Comparison of ENCODE assay signal across 24 mouse cellular contexts in genomic region chr17:55953751-55954150, GRCm38 (mm10). TPM values are rescaled to one million over a fixed set of nuclear protein-coding genes. Genes with fewer than 3 reads are reported as not detected.
DNase-seq lines count a peak whose midpoint lies in the region; ATAC-seq and TF ChIP-seq lines count a peak whose summit lies in the region.
"Had no signal": no experiment of that assay in that cellular context is flagged by ENCODE, and none has a peak within 500 bp of the region (broad histone marks: within the 10 kb centered on the region; RNA-seq: fewer than 3 reads in every experiment).

No protein-coding gene starts in this region.

- H3K4me1 ChIP-seq in liver, postnatal 0 days (ENCODE audit: insufficient read depth), result peaks cover 16% of the 10 kb centered on the region
- H3K4me1 ChIP-seq in liver, embryonic 12.5 days, result peaks cover 35% of the 10 kb centered on the region
- peaks cover 9 to 39% of the 10 kb centered on the region in 2 experiments for H3K4me1 ChIP-seq in ES-E14 (ENCODE audit: control insufficient read depth in 2 of 2, insufficient read depth in 2 of 2, low read length in 2 of 2, poor library complexity in 1 of 2)

- 61% methylated on average over 6 of the region's 6 CpGs for WGBS in liver, postnatal 0 days (ENCODE audit: insufficient replicate concordance)
- WGBS in liver, embryonic 12.5 days (ENCODE audit: insufficient replicate concordance), result 68% methylated on average over 6 of the region's 6 CpGs

- no peak for ATAC-seq in liver, postnatal 0 days
- ATAC-seq in liver, embryonic 12.5 days, result no peak
- ATAC-seq: forebrain, embryonic 16.5 days; hindbrain, embryonic 16.5 days had no signal

- H3K4me3 ChIP-seq in liver, postnatal 0 days (ENCODE audit: low read depth, low read length), result no peak overlapping the region
- no peak overlapping the region for H3K4me3 ChIP-seq in liver, embryonic 12.5 days
- peak overlapping the region in 1 of 2 experiments; percentile 35; a peak in 2 of 4 replicates for H3K4me3 ChIP-seq in ES-E14 (ENCODE audit: insufficient read depth in 1 of 2, low read depth in 1 of 2, low read length in 2 of 2, poor library complexity in 1 of 2, severe bottlenecking in 1 of 2)
- H3K4me3 ChIP-seq: embryonic facial prominence, embryonic 12.5 days; heart, embryonic 15.5 days; limb, embryonic 13.5 days; myocyte; neural tube, embryonic 13.5 days had no signal

- H3K4me2 ChIP-seq in liver, postnatal 0 days (ENCODE audit: low read depth, low read length), result peak overlapping the region; percentile 47; the same call in 1 of the 2 replicates
- H3K4me2 ChIP-seq in liver, embryonic 12.5 days, result no peak overlapping the region
- H3K4me2 ChIP-seq: embryonic facial prominence, embryonic 12.5 days; heart, embryonic 15.5 days; limb, embryonic 13.5 days; lung, embryonic 14.5 days; midbrain, embryonic 11.5 days; neural tube, embryonic 13.5 days had no signal

- TF ChIP-seq EP300 in liver, postnatal 0 days (IDR thresholded peaks at IDR 0.05; ENCODE audit: low read depth), result no peak

- H3K27ac ChIP-seq in liver, postnatal 0 days (ENCODE audit: low read depth), result no peak overlapping the region
- no peak overlapping the region for H3K27ac ChIP-seq in liver, embryonic 12.5 days
- H3K27ac ChIP-seq in ES-E14 (ENCODE audit: insufficient read depth, low read depth, low read length, poor library complexity, severe bottlenecking), result no peak overlapping the region
- H3K27ac ChIP-seq: embryonic facial prominence, embryonic 12.5 days; heart, embryonic 15.5 days; kidney, postnatal 0 days; limb, embryonic 13.5 days; liver, embryonic 14.5 days; neural tube, embryonic 13.5 days had no signal

- DNase-seq in cerebellum, postnatal 14 days, result peak; percentile 1 to 4
- DNase-seq in cerebellum, adult 9-10 months, result no peak
- DNase-seq in liver, postnatal 0 days, result no peak
- no peak for DNase-seq in ES-E14 (ENCODE audit: low read depth, low spot score)
- DNase-seq in frontal cortex, postnatal 25 days (ENCODE audit: low spot score in 2 of 2), result no peak
- DNase-seq: adrenal gland, postnatal 25 days; B cell, adult 2 months; embryo, embryonic 11 days; gastrocnemius, postnatal 10 days; kidney, adult 2 months; kidney, postnatal 4 days; lung, embryonic 14.5 days; lung, postnatal 14 days had no signal

- no peaks in the 10 kb centered on the region for H3K36me3 ChIP-seq in liver, postnatal 0 days (replicated peaks; ENCODE audit: insufficient read depth, low read length)
- no peaks in the 10 kb centered on the region for H3K36me3 ChIP-seq in liver, embryonic 12.5 days
- H3K36me3 ChIP-seq in ES-E14 (ENCODE audit: control insufficient read depth, insufficient read depth, low read length, poor library complexity, severe bottlenecking), result no peaks in the 10 kb centered on the region
- H3K36me3 ChIP-seq: embryonic facial prominence, embryonic 12.5 days; heart, embryonic 15.5 days; limb, embryonic 13.5 days; neural tube, embryonic 13.5 days had no signal

- in situ Hi-C loops in ES-E14 (cut with MboI; ENCODE audit: low sequenced_read_pairs in 2 of 2, unreplicated experiment in 2 of 2), result no loop called here

- H3K9ac ChIP-seq in liver, postnatal 0 days (replicated peaks), result no peak overlapping the region; the same call in 1 of the 2 replicates
- no peak overlapping the region for H3K9ac ChIP-seq in liver, embryonic 12.5 days
- H3K9ac ChIP-seq in ES-E14 (ENCODE audit: insufficient read depth, low read depth, low read length, poor library complexity, severe bottlenecking), result 0 out of 2 replicates have a peak overlapping the region, but pooled peaks have one; percentile 41
- H3K9ac ChIP-seq: embryonic facial prominence, embryonic 12.5 days; heart, embryonic 15.5 days; limb, embryonic 13.5 days; liver, embryonic 14.5 days; lung, embryonic 14.5 days; neural tube, embryonic 13.5 days had no signal

- no peak for TF ChIP-seq CTCF in liver, postnatal 0 days (IDR thresholded peaks at IDR 0.05; ENCODE audit: low read depth)

- H3K9me3 ChIP-seq in liver, postnatal 0 days (ENCODE audit: low read length), result no peaks in the 10 kb centered on the region
- H3K9me3 ChIP-seq in liver, embryonic 12.5 days (replicated peaks), result no peaks in the 10 kb centered on the region
- no peaks in the 10 kb centered on the region for H3K9me3 ChIP-seq in ES-E14 (ENCODE audit: control insufficient read depth, insufficient read depth, low read depth, low read length)
- H3K9me3 ChIP-seq: embryonic facial prominence, embryonic 12.5 days; heart, embryonic 15.5 days; limb, embryonic 13.5 days; neural tube, embryonic 13.5 days had no signal

- H3K27me3 ChIP-seq in liver, postnatal 0 days (ENCODE audit: insufficient read depth, low read length), result no peaks in the 10 kb centered on the region
- peaks cover 25% of the 10 kb centered on the region for H3K27me3 ChIP-seq in liver, embryonic 12.5 days (replicated peaks)

TF ChIP-seq in ES-E14, 5 proteins besides CTCF, POLR2A, EP300 and RAD21:
- TF ChIP-seq ZC3H11A (IDR thresholded peaks at IDR 0.05; ENCODE audit: borderline replicate concordance, low read depth, low read length) (no peak), CHD2 (IDR thresholded peaks at IDR 0.05; ENCODE audit: low read depth, low read length) (no peak), MAFK (IDR thresholded peaks at IDR 0.05; ENCODE audit: insufficient read depth, low read depth, low read length) (no peak), ZNF384 (IDR thresholded peaks at IDR 0.05; ENCODE audit: low read depth, low read length) (no peak)
TF ChIP-seq in ES-E14: peak in this region for 0.

RNA-seq across cellular contexts. Expression of gene Ebi3, which starts 1.3 kb away (rescaled TPM):
- polyA plus RNA-seq in liver, postnatal 0 days (2015; fragmentation: Nextera tagmentation; extraction: Ambion mirVana), result 10.0 and 10.5 TPM in 2 replicates
- polyA plus RNA-seq in liver, embryonic 12.5 days (2016; fragmentation: Nextera tagmentation; extraction: Ambion mirVana), result 4.5 and 5.4 TPM in 2 replicates
- total RNA-seq in ES-E14 (2012; rRNA removed), result 0.49 and 0.74 TPM in 2 replicates
- polyA plus RNA-seq: myocyte had no signal

RNA-seq across cellular contexts. Expression of gene Zfp119b, which starts 4.5 kb away (rescaled TPM):
- polyA plus RNA-seq in liver, postnatal 0 days (2015; fragmentation: Nextera tagmentation; extraction: Ambion mirVana), result 3.8 and 4.4 TPM in 2 replicates
- polyA plus RNA-seq in liver, embryonic 12.5 days (2016; fragmentation: Nextera tagmentation; extraction: Ambion mirVana), result 1.8 and 2.5 TPM in 2 replicates
- total RNA-seq in ES-E14 (2012; rRNA removed), result 3.9 and 4.6 TPM in 2 replicates

RNA-seq across cellular contexts. Expression of gene Yju2, which starts 5.1 kb away (rescaled TPM):
- 6.3 and 7.1 TPM in 2 replicates for polyA plus RNA-seq in liver, postnatal 0 days (2015; fragmentation: Nextera tagmentation; extraction: Ambion mirVana)
- polyA plus RNA-seq in liver, embryonic 12.5 days (2016; fragmentation: Nextera tagmentation; extraction: Ambion mirVana), result 14.6 and 15.6 TPM in 2 replicates
- 14.0 and 14.7 TPM in 2 replicates for total RNA-seq in ES-E14 (2012; rRNA removed)

RNA-seq across cellular contexts. Expression of gene Shd, which starts 16.5 kb away (rescaled TPM):
- polyA plus RNA-seq in liver, postnatal 0 days (2015; fragmentation: Nextera tagmentation; extraction: Ambion mirVana), result 0.26 and 0.34 TPM in 2 replicates
- 0.81 and 0.95 TPM in 2 replicates for polyA plus RNA-seq in liver, embryonic 12.5 days (2016; fragmentation: Nextera tagmentation; extraction: Ambion mirVana)
- total RNA-seq in ES-E14 (2012; rRNA removed), result 1.5 and 2.4 TPM in 2 replicates

RNA-seq across cellular contexts. Expression of gene Fsd1, which starts 32.6 kb away (rescaled TPM):
- not detected in 2 replicates for polyA plus RNA-seq in liver, postnatal 0 days (2015; fragmentation: Nextera tagmentation; extraction: Ambion mirVana)
- 1.7 and 2.3 TPM in 2 replicates for polyA plus RNA-seq in liver, embryonic 12.5 days (2016; fragmentation: Nextera tagmentation; extraction: Ambion mirVana)
- total RNA-seq in ES-E14 (2012; rRNA removed), result 24.2 and 50.7 TPM in 2 replicates

Comparison
In these comparisons a context has a peak if more than half of its experiments do, and no peak if none do; other contexts are left out.
1. DNase-seq: peak in cerebellum, postnatal 14 days (2 of 2); none in cerebellum, adult 9-10 months (single experiment), liver, postnatal 0 days (single experiment), ES-E14 (single experiment) and frontal cortex, postnatal 25 days (0 of 2).